15 mouse cellular contexts compared by ENCODE assay signal in genomic region chr5:90246567-90246966, GRCm38 (mm10). TPM values are rescaled to one million over a fixed set of nuclear protein-coding genes. Genes with fewer than 3 reads are reported as not detected.
A peak's percentile ranks its signal among the peaks of the same experiment; 100 is the strongest.
DNase-seq lines count a peak whose midpoint lies in the region; ATAC-seq lines count a peak whose summit lies in the region.
"Had no signal": no experiment of that assay in that cellular context is flagged by ENCODE, and none has a peak within 500 bp of the region (broad histone marks: within the 10 kb centered on the region; RNA-seq: fewer than 3 reads in every experiment).

No protein-coding gene starts in this region.

- H3K27ac ChIP-seq in liver, embryonic 16.5 days (ENCODE audit: low read length) = no peak overlapping the region
- no peak overlapping the region for H3K27ac ChIP-seq in hindbrain, embryonic 10.5 days
- no peak overlapping the region for H3K27ac ChIP-seq in hindbrain, embryonic 12.5 days
- H3K27ac ChIP-seq: forebrain, embryonic 15.5 days; heart, adult 2 months; hindbrain, embryonic 14.5 days; limb, embryonic 12.5 days had no signal

- H3K27me3 ChIP-seq in liver, embryonic 16.5 days (ENCODE audit: control insufficient read depth, insufficient read depth, low read depth, low read length) = no peaks in the 10 kb centered on the region
- H3K27me3 ChIP-seq in hindbrain, embryonic 10.5 days (ENCODE audit: insufficient read depth, poor library complexity, severe bottlenecking) = no peaks in the 10 kb centered on the region
- H3K27me3 ChIP-seq in hindbrain, embryonic 12.5 days = no peaks in the 10 kb centered on the region
- H3K27me3 ChIP-seq: forebrain, embryonic 15.5 days; limb, embryonic 12.5 days had no signal

- no peak overlapping the region for H3K9ac ChIP-seq in liver, embryonic 16.5 days (ENCODE audit: low read depth, low read length)
- no peak overlapping the region for H3K9ac ChIP-seq in hindbrain, embryonic 12.5 days
- H3K9ac ChIP-seq: forebrain, embryonic 15.5 days; hindbrain, embryonic 14.5 days; limb, embryonic 12.5 days had no signal

- peaks cover 5% of the 10 kb centered on the region for H3K4me1 ChIP-seq in liver, embryonic 16.5 days (ENCODE audit: control insufficient read depth, low read depth, low read length)
- no peaks in the 10 kb centered on the region for H3K4me1 ChIP-seq in hindbrain, embryonic 10.5 days (replicated peaks)
- H3K4me1 ChIP-seq in hindbrain, embryonic 12.5 days = no peaks in the 10 kb centered on the region
- H3K4me1 ChIP-seq: forebrain, embryonic 15.5 days; limb, embryonic 12.5 days had no signal

- no peaks in the 10 kb centered on the region for H3K9me3 ChIP-seq in liver, embryonic 16.5 days (replicated peaks; ENCODE audit: control insufficient read depth, low read length)
- H3K9me3 ChIP-seq in hindbrain, embryonic 10.5 days = no peaks in the 10 kb centered on the region
- H3K9me3 ChIP-seq in hindbrain, embryonic 12.5 days (replicated peaks) = no peaks in the 10 kb centered on the region
- H3K9me3 ChIP-seq: forebrain, embryonic 15.5 days; limb, embryonic 12.5 days had no signal

- WGBS in liver, embryonic 16.5 days (ENCODE audit: insufficient replicate concordance) = 64% methylated on average over 4 of the region's 4 CpGs
- WGBS in hindbrain, embryonic 10.5 days = 89% methylated on average over 4 of the region's 4 CpGs
- WGBS in hindbrain, embryonic 12.5 days = 86% methylated on average over 4 of the region's 4 CpGs

- DNase-seq in 3T3-L1 (ENCODE audit: low read depth, low spot score) = peak; percentile 22
- peak; percentile 75 for DNase-seq in ES-CJ7 (ENCODE audit: low read depth, low spot score)
- DNase-seq in layer of hippocampus, postnatal 25 days (ENCODE audit: extremely low spot score in 1 of 2, low spot score in 1 of 2) = no peak
- DNase-seq in hindbrain, embryonic 10.5 days (ENCODE audit: low spot score) = no peak
- DNase-seq: cerebellum, adult 18-20 months; heart, adult 2 months; kidney, adult 8-10 months had no signal

- no peak overlapping the region for H3K4me2 ChIP-seq in liver, embryonic 16.5 days (ENCODE audit: low read depth, low read length)
- H3K4me2 ChIP-seq in hindbrain, embryonic 12.5 days (replicated peaks) = no peak overlapping the region
- H3K4me2 ChIP-seq: forebrain, embryonic 15.5 days; hindbrain, embryonic 14.5 days; limb, embryonic 12.5 days; midbrain, embryonic 11.5 days had no signal

- H3K36me3 ChIP-seq in liver, embryonic 16.5 days (ENCODE audit: control insufficient read depth, insufficient read depth) = peaks cover 29% of the 10 kb centered on the region
- peaks cover 98% of the 10 kb centered on the region for H3K36me3 ChIP-seq in hindbrain, embryonic 10.5 days
- peaks cover 72% of the 10 kb centered on the region for H3K36me3 ChIP-seq in hindbrain, embryonic 12.5 days

- peak; percentile 74 for ATAC-seq in erythroid progenitor cell, adult 5-6 weeks (replicated peaks; ENCODE audit: low FRiP score, poor library complexity, severe bottlenecking)
- peak; percentile 90 for ATAC-seq in liver, embryonic 16.5 days (ENCODE audit: low read depth)
- no peak for ATAC-seq in hindbrain, embryonic 12.5 days (ENCODE audit: low FRiP score)
- ATAC-seq: forebrain, embryonic 15.5 days had no signal

- H3K4me3 ChIP-seq in liver, embryonic 16.5 days (ENCODE audit: low read depth, low read length) = no peak overlapping the region
- H3K4me3 ChIP-seq in hindbrain, embryonic 10.5 days = no peak overlapping the region
- no peak overlapping the region for H3K4me3 ChIP-seq in hindbrain, embryonic 12.5 days
- H3K4me3 ChIP-seq: forebrain, embryonic 15.5 days; heart, adult 2 months; limb, embryonic 12.5 days; myocyte had no signal

RNA-seq across cellular contexts. Expression of gene Cox18, which starts 22.8 kb away (rescaled TPM):
- 2.9 and 10.1 TPM in 2 replicates for total RNA-seq in erythroid progenitor cell, adult 5-6 weeks (2015; ENCODE audit: low replicate concordance)
- 0.38 and 5.6 TPM in 2 replicates for total RNA-seq in erythroid progenitor cell, adult 5-6 weeks (2017; ENCODE audit: low replicate concordance)
- 8.5 and 10.8 TPM in 2 replicates for polyA plus RNA-seq in liver, embryonic 16.5 days (2015; fragmentation: Nextera tagmentation; extraction: Ambion mirVana)
- total RNA-seq in layer of hippocampus, postnatal 25 days (2021) = 10 to 100 TPM; 24.3 to 25.9 TPM
- polyA plus RNA-seq in hindbrain, embryonic 10.5 days (2016; fragmentation: Nextera tagmentation; extraction: Ambion mirVana) = 30.5 and 32.0 TPM in 2 replicates
- 26.6 and 28.6 TPM in 2 replicates for polyA plus RNA-seq in hindbrain, embryonic 12.5 days (2016; fragmentation: Nextera tagmentation; extraction: Ambion mirVana)

Comparison
In these comparisons a context has a peak if more than half of its experiments do, and no peak if none do; other contexts are left out.
1. DNase-seq: peak in 3T3-L1 (single experiment) and ES-CJ7 (single experiment); none in layer of hippocampus, postnatal 25 days (0 of 2) and hindbrain, embryonic 10.5 days (single experiment).